In genomic region chr14:77157505-77157911, GRCm38 (mm10) we compare ENCODE assay signal across 9 mouse cellular contexts. TPM values are rescaled to one million over a fixed set of nuclear protein-coding genes. Genes with fewer than 3 reads are reported as not detected.
DNase-seq lines count a peak whose midpoint lies in the region; ATAC-seq and TF ChIP-seq lines count a peak whose summit lies in the region.
"Had no signal": no experiment of that assay in that cellular context is flagged by ENCODE, and none has a peak within 500 bp of the region (broad histone marks: within the 10 kb centered on the region; RNA-seq: fewer than 3 reads in every experiment).

No protein-coding gene starts in this region.

- peak overlapping the region; percentile 92 for H3K4me3 ChIP-seq in hindbrain, embryonic 13.5 days
- H3K4me3 ChIP-seq in lung, postnatal 0 days (ENCODE audit: low read depth, low read length) = peak overlapping the region; percentile 55

- 2% methylated on average over 31 of the region's 31 CpGs for WGBS in hindbrain, embryonic 13.5 days
- WGBS in lung, postnatal 0 days = 2% methylated on average over 31 of the region's 31 CpGs

- H3K27me3 ChIP-seq in hindbrain, embryonic 13.5 days = no peaks in the 10 kb centered on the region
- H3K27me3 ChIP-seq in lung, postnatal 0 days (replicated peaks; ENCODE audit: insufficient read depth, low read length) = peaks cover 33% of the 10 kb centered on the region

- H3K9me3 ChIP-seq in hindbrain, embryonic 13.5 days = no peaks in the 10 kb centered on the region
- no peaks in the 10 kb centered on the region for H3K9me3 ChIP-seq in lung, postnatal 0 days (ENCODE audit: low read length)

- peak overlapping the region; percentile 96 for H3K27ac ChIP-seq in hindbrain, embryonic 13.5 days
- H3K27ac ChIP-seq in lung, postnatal 0 days (ENCODE audit: low read length) = no peak overlapping the region

- no peaks in the 10 kb centered on the region for H3K36me3 ChIP-seq in hindbrain, embryonic 13.5 days
- H3K36me3 ChIP-seq in lung, postnatal 0 days (ENCODE audit: insufficient read depth, low read length) = no peaks in the 10 kb centered on the region

- H3K9ac ChIP-seq in hindbrain, embryonic 13.5 days = peak overlapping the region; percentile 98
- H3K9ac ChIP-seq in lung, postnatal 0 days (replicated peaks; ENCODE audit: low read depth) = no peak overlapping the region

- peaks cover 53% of the 10 kb centered on the region for H3K4me1 ChIP-seq in hindbrain, embryonic 13.5 days (replicated peaks)
- peaks cover 10% of the 10 kb centered on the region for H3K4me1 ChIP-seq in lung, postnatal 0 days (ENCODE audit: insufficient read depth, low read depth, low read length)

- TF ChIP-seq CTCF in lung, postnatal 0 days (IDR thresholded peaks at IDR 0.05) = no peak

- ATAC-seq in hindbrain, embryonic 13.5 days (ENCODE audit: low FRiP score) = peak; percentile 86
- peak; percentile 79 for ATAC-seq in lung, postnatal 0 days
- ATAC-seq in erythroblast, adult 5-6 weeks (replicated peaks; ENCODE audit: low FRiP score, poor library complexity, severe bottlenecking) = no peak

- peak overlapping the region; percentile 87 for H3K4me2 ChIP-seq in hindbrain, embryonic 13.5 days
- H3K4me2 ChIP-seq in lung, postnatal 0 days (replicated peaks; ENCODE audit: low read depth, low read length) = peak overlapping the region; percentile 94

- DNase-seq in ZHBTc4 (ENCODE audit: low read depth, low spot score) = peak; percentile 12
- DNase-seq in cerebellum, postnatal 4 days (ENCODE audit: low spot score in 2 of 2) = peak; percentile 73 to 86
- peak; percentile 71 for DNase-seq in gastrocnemius, adult 18-20 months (ENCODE audit: low spot score)
- peak; percentile 84 to 90 for DNase-seq in layer of hippocampus, postnatal 14 days (ENCODE audit: low spot score in 2 of 2)
- DNase-seq in lung, postnatal 0 days (ENCODE audit: low spot score) = peak; percentile 32
- DNase-seq in retina, postnatal 7 days (ENCODE audit: low read depth, low spot score) = peak; percentile 48

- TF ChIP-seq EP300 in lung, postnatal 0 days (IDR thresholded peaks at IDR 0.05) = no peak

RNA-seq across cellular contexts. Expression of gene Enox1, which starts 0.9 kb away (rescaled TPM):
- total RNA-seq in gastrocnemius, adult 18-20 months (2021) = 1 to 10 TPM; 1.0 to 1.2 TPM
- 45.7 and 46.2 TPM in 2 replicates for polyA plus RNA-seq in hindbrain, embryonic 13.5 days (2015; fragmentation: Nextera tagmentation; extraction: Ambion mirVana)
- 10 to 100 TPM; 60.2 TPM for total RNA-seq in layer of hippocampus, postnatal 14 days (2021)
- 1.5 and 2.0 TPM in 2 replicates for polyA plus RNA-seq in lung, postnatal 0 days (2015; fragmentation: Nextera tagmentation; extraction: Ambion mirVana)
- not detected in 2 replicates for total RNA-seq in erythroblast, adult 5-6 weeks (2015; ENCODE audit: low replicate concordance)
- total RNA-seq in erythroblast, adult 5-6 weeks (2017; ENCODE audit: low replicate concordance) = not detected in 2 replicates
- total RNA-seq: MEL had no signal

Comparison
In these comparisons a context has a peak if more than half of its experiments do, and no peak if none do; other contexts are left out.
1. DNase-seq: peak in every context shown above with its lines; median percentile 87 in layer of hippocampus, postnatal 14 days; 80 in cerebellum, postnatal 4 days; 71 in gastrocnemius, adult 18-20 months; 48 in retina, postnatal 7 days; 32 in lung, postnatal 0 days; 12 in ZHBTc4.
2. RNA of gene Enox1, which starts 0.9 kb away (total RNA-seq): 60.2 TPM in layer of hippocampus, postnatal 14 days; 1.0 to 1.2 TPM in gastrocnemius, adult 18-20 months and not detected in erythroblast, adult 5-6 weeks; every median in the first group is over 10 times any median in the second.